Mouse (Mus musculus) frontal cortex, postnatal 36 days (tissue): ENCODE results near the gene Atpaf1.
A peak's percentile ranks its signal among the peaks of the same experiment; 100 is the strongest.

Experiments
- DNase-seq, 2 experiments: peaks; one replicate each; pipeline ENCODE4 v3.0.0; 2022; ENCODE audit warnings: low spot score in 2 of 2

Atpaf1 gene

GRCm38 (mm10) chr4:115812326-115812725 is 27.7 kb downstream of the Atpaf1 start:
- no peak for DNase-seq

DNA sequence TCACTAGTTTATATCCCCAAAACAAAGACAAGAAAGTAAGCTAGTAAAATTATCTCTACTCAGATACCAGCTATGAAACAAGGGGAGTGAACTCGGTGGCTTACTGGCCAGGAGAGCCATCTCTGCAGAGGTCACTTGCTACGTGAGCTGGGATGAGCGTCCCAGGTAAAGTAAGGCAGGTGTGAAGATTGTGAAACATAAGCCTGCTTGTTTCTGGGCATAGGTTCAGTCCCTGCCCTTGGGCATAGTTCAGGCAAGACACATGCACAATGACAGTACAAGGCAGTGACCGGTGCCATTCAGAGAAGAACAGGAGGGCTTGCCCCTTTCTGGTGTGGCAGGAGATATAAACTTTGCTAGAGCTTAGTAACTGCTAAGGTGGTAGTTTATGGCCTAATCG is 31.0 kb downstream of the Atpaf1 start:
- DNase-seq = no peak

DNA sequence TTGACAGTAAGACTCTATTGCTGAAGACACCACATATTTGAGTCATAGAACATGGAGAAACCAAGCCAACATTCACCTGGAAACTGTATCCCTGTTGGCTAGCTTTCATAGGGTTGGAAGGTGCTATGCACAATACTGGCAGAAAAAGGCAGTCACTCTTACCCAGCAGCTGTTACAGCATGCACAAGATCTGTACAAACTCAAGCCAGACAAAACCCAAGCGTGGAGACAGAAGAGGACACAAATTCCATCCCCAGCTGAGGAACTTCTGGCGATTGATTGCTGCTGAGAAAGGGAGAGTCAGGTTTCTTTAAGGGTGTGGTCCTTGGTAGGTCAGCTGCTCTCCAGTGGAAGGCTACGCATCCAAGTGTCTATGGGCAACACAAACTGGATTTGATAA is 35.6 kb downstream of the Atpaf1 start:
- no peak for DNase-seq

GRCm38 (mm10) chr4:115820944-115821343 is 36.3 kb downstream of the Atpaf1 start:
- no peak for DNase-seq

DNA sequence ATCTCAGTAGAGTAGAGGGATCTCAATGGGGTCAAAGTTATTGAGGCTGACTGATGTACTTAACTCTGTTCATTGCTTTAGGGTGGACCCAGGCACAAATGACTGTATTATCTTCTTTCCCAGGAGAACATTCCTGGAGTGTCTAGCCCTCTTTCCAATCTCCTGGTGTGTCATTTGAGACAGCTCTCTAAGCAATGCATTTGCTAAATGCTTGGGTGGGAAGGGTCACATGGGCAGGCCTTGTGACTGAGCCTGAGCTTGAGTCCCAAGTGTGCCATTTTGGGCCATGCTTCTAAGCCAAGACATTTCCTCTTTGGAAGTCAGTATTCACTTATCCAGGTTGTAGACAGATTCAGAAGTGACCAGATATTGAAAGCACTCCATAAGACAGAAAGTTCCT is 36.8 kb downstream of the Atpaf1 start:
- DNase-seq = no peak

- no peak for DNase-seq
Observed at GRCm38 (mm10) chr4:115821928-115822327, 37.3 kb downstream of the Atpaf1 start.

GRCm38 (mm10) chr4:115824178-115824577 is 39.6 kb downstream of the Atpaf1 start:
- no peak for DNase-seq

- no peak for DNase-seq
Observed at GRCm38 (mm10) chr4:115825271-115825670, 40.7 kb downstream of the Atpaf1 start.

DNA sequence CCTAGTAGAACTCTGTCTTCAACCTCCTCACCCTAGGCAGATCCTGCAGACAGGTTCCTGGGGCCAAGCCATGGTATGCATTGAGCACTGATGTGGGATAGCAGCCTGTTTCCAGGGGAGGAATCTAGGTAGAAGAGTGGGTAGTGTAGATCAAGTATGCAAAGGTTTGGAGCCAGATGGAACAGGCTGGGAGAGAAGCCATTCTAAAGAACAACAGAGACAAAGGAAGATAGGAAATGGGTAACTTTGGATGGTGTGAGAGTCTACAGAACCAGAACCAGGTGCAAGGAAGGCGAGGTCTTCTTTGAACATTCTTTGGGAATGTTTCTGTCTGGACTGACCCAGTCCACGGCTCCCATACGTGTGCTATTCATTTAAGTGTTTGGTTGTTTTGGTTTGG is 42.5 kb downstream of the Atpaf1 start:
- no peak for DNase-seq

GRCm38 (mm10) chr4:115827535-115827887 is 42.9 kb downstream of the Atpaf1 start:
- no peak for DNase-seq

GRCm38 (mm10) chr4:115827888-115828571 is 43.4 kb downstream of the Atpaf1 start, which contains the start of gene Mob3c:
TSS of gene Mob3c (plus strand) at chr4:115828092.
- DNase-seq = peak; percentile 45 to 60

- no peak for DNase-seq
Observed at GRCm38 (mm10) chr4:115828572-115828902, 43.9 kb downstream of the Atpaf1 start.

DNA sequence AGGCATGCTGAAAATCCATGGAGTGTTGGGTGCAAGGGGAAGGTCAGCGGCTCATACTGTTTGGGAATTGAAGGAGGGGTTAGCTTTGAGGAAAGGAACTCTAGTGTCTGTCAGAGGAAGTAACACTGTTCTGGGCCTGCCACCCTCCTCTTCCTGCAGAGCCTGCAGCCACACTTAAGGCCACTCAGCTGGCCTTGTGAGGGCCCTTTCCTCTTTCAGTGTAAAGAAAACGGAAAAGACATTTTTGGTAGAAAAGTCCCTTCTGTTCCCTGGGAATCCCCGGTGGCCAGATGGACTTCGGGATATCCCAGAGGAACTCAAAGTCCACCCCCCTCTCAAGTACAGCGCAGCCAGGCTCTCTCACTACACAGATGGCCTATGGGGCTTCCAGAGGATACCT is 45.9 kb downstream of the Atpaf1 start:
- no peak for DNase-seq

- DNase-seq = no peak
Observed at GRCm38 (mm10) chr4:115831221-115831620, 46.6 kb downstream of the Atpaf1 start.

DNA sequence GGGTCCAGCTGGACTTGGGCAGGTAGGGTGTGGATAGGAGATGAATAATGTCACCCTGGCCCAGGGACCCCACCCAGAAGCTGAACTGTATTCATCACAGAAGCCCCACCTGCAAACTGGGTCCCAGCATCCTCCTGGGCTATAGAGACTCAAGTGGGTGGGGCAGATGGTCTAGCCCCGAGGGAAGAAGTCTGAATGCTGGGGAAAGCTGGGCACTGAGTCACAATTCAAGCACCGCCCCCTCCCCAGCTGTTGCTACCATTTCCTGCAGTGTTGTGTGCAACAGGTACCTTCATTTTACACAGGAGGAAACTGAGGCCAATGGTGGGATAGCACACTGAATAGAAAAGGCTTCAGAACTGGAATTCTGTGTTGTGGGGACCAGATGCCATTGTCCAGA is 47.4 kb downstream of the Atpaf1 start:
- no peak for DNase-seq

GRCm38 (mm10) chr4:115835576-115835975 is 51.0 kb downstream of the Atpaf1 start:
- no peak for DNase-seq

GRCm38 (mm10) chr4:115838196-115838595 is 53.6 kb downstream of the Atpaf1 start:
- DNase-seq = no peak

DNA sequence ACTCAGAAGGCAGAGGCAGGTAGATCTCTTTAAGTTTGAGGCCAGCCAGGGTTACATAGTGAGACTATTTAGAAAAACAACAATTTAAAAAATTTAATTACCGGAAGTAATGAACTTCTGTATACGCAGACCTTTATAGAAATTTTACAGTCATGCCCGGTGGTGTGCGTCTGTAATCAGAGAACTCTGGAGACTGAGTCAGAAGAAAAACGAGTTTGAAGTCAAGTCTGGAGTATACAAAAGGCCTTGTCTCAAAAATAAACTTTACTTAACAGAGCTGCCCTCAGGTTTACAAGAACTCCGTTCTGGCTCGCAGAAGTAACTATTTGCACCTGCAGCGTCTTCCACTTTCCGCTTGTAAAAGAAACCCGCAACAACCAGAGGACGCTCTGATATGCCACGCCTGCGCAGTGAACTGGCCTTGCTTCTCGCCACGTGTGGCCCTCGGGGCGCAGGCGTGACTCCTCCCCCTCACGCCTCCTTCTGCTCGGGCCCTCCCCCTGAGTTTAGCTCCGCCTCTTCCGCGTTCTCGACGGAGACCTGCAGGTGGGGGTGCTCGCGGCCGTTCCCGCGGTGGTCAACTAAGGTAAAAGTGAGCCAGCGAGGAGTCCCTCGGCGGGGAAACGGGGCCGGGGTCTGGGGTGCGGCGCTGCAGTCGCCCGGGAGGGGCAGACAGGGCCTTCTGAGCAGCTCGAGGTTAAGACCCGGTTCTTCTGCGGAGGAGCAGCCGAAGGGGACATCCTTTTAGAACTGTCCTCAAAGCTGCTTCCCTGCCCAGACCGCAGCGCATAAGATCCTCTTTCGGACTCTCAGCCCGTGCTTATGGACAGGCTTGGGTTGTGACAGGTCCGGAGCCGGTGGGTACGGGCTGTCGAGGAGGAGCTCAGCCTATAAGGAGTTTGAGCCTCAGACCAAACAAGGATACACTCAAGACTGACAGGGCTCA is 54.4 kb downstream of the Atpaf1 start, which contains the start of gene Mknk1:
Mknk1 (plus strand) TSS at position 503 of the 946 bp plus-strand sequence.
- peak; percentile 83 to 91 for DNase-seq

DNA sequence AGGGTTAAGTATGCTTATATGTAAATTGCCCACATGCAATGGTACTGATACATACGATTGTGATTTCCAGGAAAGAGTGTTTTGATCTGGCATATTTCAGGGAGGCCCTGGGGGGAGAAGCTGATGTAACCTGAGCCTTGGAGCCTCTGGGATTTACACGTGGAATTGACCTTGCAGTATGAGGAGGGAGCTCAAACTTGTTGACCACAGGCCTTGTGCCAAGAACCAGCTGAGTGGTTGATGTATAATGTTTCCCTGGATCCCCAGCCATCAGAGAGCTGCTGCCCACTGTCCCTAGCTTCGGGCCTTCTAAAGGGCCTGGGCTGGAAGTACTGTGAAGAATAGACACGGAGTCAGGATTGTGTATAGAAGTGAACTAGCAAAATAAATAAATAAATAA is 55.3 kb downstream of the Atpaf1 start:
- no peak for DNase-seq

DNA sequence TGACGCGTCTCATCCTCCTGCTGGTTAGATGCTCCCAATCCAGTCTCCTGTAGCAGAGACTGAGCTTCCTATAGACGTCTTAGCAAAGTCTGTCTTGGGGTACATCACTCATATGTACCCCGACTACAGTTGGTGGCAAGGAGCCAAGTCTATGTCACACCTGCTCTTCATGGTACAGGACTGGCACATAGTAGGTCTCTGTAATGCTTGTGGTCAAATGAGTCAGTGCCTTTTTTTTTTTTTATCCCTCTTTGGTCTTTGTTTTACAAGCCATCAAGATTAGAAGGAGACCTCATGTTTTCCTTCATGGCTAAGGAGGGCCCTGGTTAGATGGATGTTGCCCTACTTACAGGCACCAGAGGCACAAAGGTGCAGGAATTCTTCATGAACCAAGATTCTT is 56.2 kb downstream of the Atpaf1 start:
- DNase-seq = no peak

- DNase-seq = no peak
Observed at GRCm38 (mm10) chr4:115846656-115847055, 62.0 kb downstream of the Atpaf1 start.

- peak in 1 of 2 experiments; percentile 47 for DNase-seq
Observed at GRCm38 (mm10) chr4:115847377-115847776, 62.8 kb downstream of the Atpaf1 start.

GRCm38 (mm10) chr4:115848083-115848482 is 63.5 kb downstream of the Atpaf1 start:
- no peak for DNase-seq
